Mouse (Mus musculus) heart, embryonic 11.5 days (tissue): ENCODE measurements around the gene Spats2. TPM values are rescaled to one million over a fixed set of nuclear protein-coding genes. Genes with fewer than 3 reads are reported as not detected.
"Not testable (repeated sequence)": the region's sequence is repeated elsewhere in the genome, so short reads cannot be mapped to it uniquely, and the experiment has no call there.

ENCODE experiments used
- ATAC-seq: fragments of 200-750 bp; cut with Nextera tagmentation; replicated peaks from 2 replicates; pipeline ENCODE4 v1.8.0; 2017; ENCODE audit warnings: moderate library complexity; ENCODE audit not compliant: insufficient number of reproducible peaks, low FRiP score, low TSS enrichment
- H3K27ac ChIP-seq: fragments of 300-500 bp; sonication (generic); 2 replicates; pipeline ENCODE4 v1.5.1; 2014; ENCODE audit warnings: mild to moderate bottlenecking, low read depth, low read length
- H3K27me3 ChIP-seq: fragments of 300-500 bp; sonication (generic); 2 replicates; pipeline ENCODE4 v1.6.1; 2014; ENCODE audit warnings: mild to moderate bottlenecking, low read length, mixed read lengths; ENCODE audit not compliant: control insufficient read depth, insufficient read depth
- H3K36me3 ChIP-seq: fragments of 300-500 bp; sonication (generic); 2 replicates; pipeline ENCODE4 v1.6.1; 2014; ENCODE audit warnings: mild to moderate bottlenecking, low read length, moderate library complexity, mixed read lengths; ENCODE audit not compliant: control insufficient read depth, insufficient read depth
- H3K4me1 ChIP-seq: fragments of 300-500 bp; sonication (generic); 2 replicates; pipeline ENCODE4 v1.6.1; 2014; ENCODE audit warnings: low read length; ENCODE audit not compliant: control insufficient read depth, insufficient read depth
- H3K4me2 ChIP-seq: fragments of 300-500 bp; sonication (generic); 2 replicates; pipeline ENCODE4 v1.6.1; 2014; ENCODE audit warnings: mild to moderate bottlenecking, moderate library complexity
- H3K4me3 ChIP-seq: fragments of 300-500 bp; sonication (generic); 2 replicates; pipeline ENCODE4 v1.5.1; 2014; ENCODE audit warnings: low read depth, low read length
- H3K9ac ChIP-seq: fragments of 300-500 bp; sonication (generic); 2 replicates; pipeline ENCODE4 v1.6.1; 2014; ENCODE audit warnings: mild to moderate bottlenecking, low read depth, low read length, moderate library complexity
- H3K9me3 ChIP-seq: fragments of 300-500 bp; sonication (generic); replicated peaks from 2 replicates; pipeline ENCODE4 v1.6.1; 2016; ENCODE audit warnings: low read length; ENCODE audit not compliant: control insufficient read depth
- WGBS: fragments of 180-500 bp; shearing (Covaris S2); extraction: QIAGEN DNeasy Blood & Tissue Kit; methylation state at CpG from one replicate; pipeline ENCODE4 v1.1.7; 2014; ENCODE audit not compliant: insufficient replicate concordance; 5-methylcytosine and 5-hydroxymethylcytosine counted together
- polyA plus RNA-seq: library from polyadenylated mRNA; unstranded; fragments of >200 nt; fragmentation: Nextera tagmentation; extraction: Ambion mirVana; gene quantifications from 2 replicates; pipeline ENCODE4 v1.2.1, GENCODE M21; 2014

The Spats2 gene
- polyA plus RNA-seq, 1 experiment from 2014 or later = 45.2 TPM

DNA sequence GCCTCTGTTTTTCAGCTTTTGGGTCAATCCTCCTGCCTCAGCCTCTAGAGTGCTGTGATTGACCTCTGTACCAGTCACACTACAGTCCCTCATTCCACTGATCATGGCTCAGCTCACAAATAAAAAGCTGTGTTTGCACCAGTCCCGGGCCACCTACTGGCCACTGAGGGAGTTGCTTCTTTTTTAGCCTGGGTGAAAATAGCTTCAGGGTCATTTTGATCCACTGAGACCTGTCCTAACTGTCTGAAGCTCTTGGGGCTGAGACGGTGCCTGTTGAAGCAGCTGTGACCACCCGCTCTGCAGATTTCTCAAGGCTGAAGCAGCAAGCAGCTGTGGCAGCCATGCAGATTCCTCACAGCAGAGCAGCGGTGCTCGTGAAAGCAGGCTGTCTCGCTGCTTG is 14.0 kb downstream of the Spats2 start:
- no peak overlapping the region for H3K4me3 ChIP-seq
- H3K4me1 ChIP-seq = peaks cover 20% of the 10 kb centered on the region
- H3K27ac ChIP-seq = peak overlapping the region; percentile 29; the same call in 1 of the 2 replicates
- 0 out of 2 replicates have a peak, but pooled peaks cover 2% of the 10 kb centered on the region for H3K9me3 ChIP-seq
- no peak overlapping the region for H3K9ac ChIP-seq
- no peak overlapping the region for H3K4me2 ChIP-seq
- no peaks in the 10 kb centered on the region for H3K27me3 ChIP-seq
- 72% methylated on average over 6 of the region's 6 CpGs for whole genome bisulfite sequencing
- ATAC-seq = no peak
- 0 out of 2 replicates have a peak, but pooled peaks cover 5% of the 10 kb centered on the region for H3K36me3 ChIP-seq

DNA sequence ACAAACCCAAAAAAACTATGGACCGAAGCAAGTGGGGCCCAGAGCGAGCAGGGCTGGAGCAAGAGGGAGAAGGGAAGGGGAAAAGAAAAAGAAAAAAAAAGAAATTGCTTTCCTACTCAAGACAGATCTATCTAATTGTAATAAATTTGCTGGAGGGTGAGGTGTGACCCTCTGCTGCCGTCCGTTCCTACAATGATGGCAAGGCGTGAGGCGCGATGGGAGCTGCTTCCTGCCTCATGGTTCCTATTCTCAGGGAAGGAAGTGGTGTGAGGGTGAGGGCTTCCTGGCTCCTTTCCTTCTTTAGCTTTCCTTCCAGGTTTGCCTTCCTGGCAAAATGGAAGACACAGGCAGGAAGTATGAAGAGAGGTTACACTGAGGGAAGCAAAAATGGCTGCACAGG is 24.8 kb downstream of the Spats2 start:
- no peaks in the 10 kb centered on the region for H3K9me3 ChIP-seq
- H3K4me1 ChIP-seq = no peaks in the 10 kb centered on the region
- ATAC-seq = no peak
- peaks cover 28% of the 10 kb centered on the region for H3K36me3 ChIP-seq
- 88% methylated on average over 7 of the region's 7 CpGs for WGBS
- no peak overlapping the region for H3K27ac ChIP-seq
- no peak overlapping the region for H3K4me2 ChIP-seq
- H3K27me3 ChIP-seq = no peaks in the 10 kb centered on the region
- H3K4me3 ChIP-seq = no peak overlapping the region
- H3K9ac ChIP-seq = no peak overlapping the region

GRCm38 (mm10) chr15:99151324-99151723 is 25.6 kb downstream of the Spats2 start:
- Histone ChIP-seq H3K36me3 (peaks cover 20% of the 10 kb centered on the region), H3K9me3 (no peaks in the 10 kb centered on the region), H3K27ac (0 out of 2 replicates have a peak overlapping the region, but pooled peaks have one; percentile 1), H3K4me2 (no peak overlapping the region), H3K9ac (no peak overlapping the region), H3K4me1 (no peaks in the 10 kb centered on the region), H3K27me3 (no peaks in the 10 kb centered on the region), H3K4me3 (no peak overlapping the region)
- 56% methylated on average over 8 of the region's 8 CpGs for WGBS
- no peak for ATAC-seq

GRCm38 (mm10) chr15:99153466-99153865 is 27.8 kb downstream of the Spats2 start:
- no peak overlapping the region for H3K4me3 ChIP-seq
- H3K27me3 ChIP-seq = no peaks in the 10 kb centered on the region
- no peak for ATAC-seq
- no peak overlapping the region for H3K4me2 ChIP-seq
- no peaks in the 10 kb centered on the region for H3K9me3 ChIP-seq
- 94% methylated on average over 8 of the region's 8 CpGs for WGBS
- no peak overlapping the region for H3K9ac ChIP-seq
- H3K27ac ChIP-seq = no peak overlapping the region
- no peaks in the 10 kb centered on the region for H3K4me1 ChIP-seq
- peaks cover 16% of the 10 kb centered on the region for H3K36me3 ChIP-seq

GRCm38 (mm10) chr15:99154515-99154914 is 28.8 kb downstream of the Spats2 start:
- H3K27me3 ChIP-seq, H3K9me3 ChIP-seq, H3K4me2 ChIP-seq, H3K27ac ChIP-seq, ATAC-seq, H3K9ac ChIP-seq, H3K4me3 ChIP-seq, H3K4me1 ChIP-seq: not testable (repeated sequence)
- 75% methylated on average over 10 of the region's 10 CpGs for WGBS
- peaks cover 16% of the 10 kb centered on the region for H3K36me3 ChIP-seq

GRCm38 (mm10) chr15:99163512-99164365 is 38.0 kb downstream of the Spats2 start:
- no peaks in the 10 kb centered on the region for H3K9me3 ChIP-seq
- WGBS = 52% methylated on average over 12 of the region's 12 CpGs
- ATAC-seq = 0 out of 2 replicates have a peak, but pooled peaks have one; percentile 42

DNA sequence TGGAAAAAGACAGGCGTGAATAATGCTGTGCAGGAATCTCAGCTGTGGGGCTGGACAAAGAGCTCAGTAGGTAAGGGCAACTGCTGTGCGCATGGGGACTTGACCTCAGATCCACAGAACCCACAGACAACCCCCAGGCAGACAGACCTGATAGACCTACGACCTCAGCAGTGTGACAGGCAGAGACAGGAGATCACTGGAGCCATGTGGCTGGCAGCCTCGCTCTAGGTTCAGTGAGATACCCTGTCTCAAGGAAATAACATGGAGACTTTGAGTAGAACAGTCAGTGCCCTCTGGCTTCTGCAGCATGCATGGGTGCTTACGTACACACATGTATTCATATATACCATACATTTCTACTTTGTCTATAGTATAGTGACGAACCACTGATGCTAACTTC is 46.4 kb downstream of the Spats2 start:
- WGBS = 76% methylated on average over 6 of the region's 6 CpGs
- H3K9ac ChIP-seq = no peak overlapping the region
- peaks cover 21% of the 10 kb centered on the region for H3K36me3 ChIP-seq
- no peak overlapping the region for H3K4me2 ChIP-seq
- no peaks in the 10 kb centered on the region for H3K27me3 ChIP-seq
- no peaks in the 10 kb centered on the region for H3K4me1 ChIP-seq
- ATAC-seq = no peak
- H3K4me3 ChIP-seq = no peak overlapping the region
- no peaks in the 10 kb centered on the region for H3K9me3 ChIP-seq
- H3K27ac ChIP-seq = no peak overlapping the region

More at GRCm38 (mm10) chr15:99163512-99164365, 38.0 kb downstream of the Spats2 start:
- peak overlapping the region; percentile 34 for H3K4me2 ChIP-seq
- H3K27ac ChIP-seq = no peak overlapping the region; the same call in 1 of the 2 replicates
- peaks cover 10% of the 10 kb centered on the region; the same call in 1 of the 2 replicates for H3K36me3 ChIP-seq
- H3K4me1 ChIP-seq = peaks cover 9% of the 10 kb centered on the region
- no peak overlapping the region for H3K4me3 ChIP-seq
- H3K9ac ChIP-seq = no peak overlapping the region
- no peaks in the 10 kb centered on the region for H3K27me3 ChIP-seq

DNA sequence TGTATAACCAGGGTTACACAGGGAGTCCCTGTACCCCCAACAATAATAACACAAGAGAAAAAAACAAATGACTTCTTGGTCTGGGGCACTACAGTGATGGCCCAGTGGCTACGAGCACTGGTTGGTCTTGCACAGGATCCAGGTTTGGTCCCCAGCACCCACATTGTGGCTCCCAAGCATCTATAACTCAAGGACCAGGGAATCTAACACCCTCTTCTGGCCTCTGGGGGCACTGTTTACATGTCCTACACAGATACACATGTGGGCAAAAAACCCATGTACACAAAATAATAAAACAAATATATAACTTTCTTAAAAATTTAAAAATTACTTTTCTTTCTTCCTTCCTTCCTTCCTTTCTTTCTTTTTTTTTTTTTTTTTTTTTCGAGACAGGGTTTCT is 53.9 kb downstream of the Spats2 start:
- no peak overlapping the region for H3K4me3 ChIP-seq
- no peak overlapping the region for H3K27ac ChIP-seq
- no peak overlapping the region for H3K9ac ChIP-seq
- H3K36me3 ChIP-seq = peaks cover 31% of the 10 kb centered on the region
- no peaks in the 10 kb centered on the region for H3K4me1 ChIP-seq
- H3K4me2 ChIP-seq = no peak overlapping the region
- no peaks in the 10 kb centered on the region for H3K27me3 ChIP-seq
- 97% methylated on average over 2 of the region's 2 CpGs for WGBS
- ATAC-seq = no peak
- H3K9me3 ChIP-seq = no peaks in the 10 kb centered on the region
